Mouse (Mus musculus) liver, embryonic 14.5 days (tissue): ENCODE results near the gene Anks1b. TPM values are rescaled to one million over a fixed set of nuclear protein-coding genes. Genes with fewer than 3 reads are reported as not detected.

ENCODE experiments used
- ATAC-seq: fragments of 200-750 bp; cut with Nextera tagmentation; 2 replicates; pipeline ENCODE4 v1.8.0; 2017; ENCODE audit warnings: moderate number of reproducible peaks, mild to moderate bottlenecking, moderate library complexity; ENCODE audit not compliant: insufficient read depth
- DNase-seq, 3 experiments: peaks; one replicate each; pipeline ENCODE4 v3.0.0-alpha.2; 2012 to 2013; ENCODE audit warnings: low read depth in 3 of 3, low spot score in 3 of 3
- H3K27ac ChIP-seq: fragments of 300-500 bp; sonication (generic); 2 replicates; pipeline ENCODE4 v1.5.1; 2014; ENCODE audit warnings: moderate library complexity, mild to moderate bottlenecking, control low read depth, inconsistent platforms
- H3K27me3 ChIP-seq: fragments of 300-500 bp; sonication (generic); 2 replicates; pipeline ENCODE4 v1.6.1; 2014; ENCODE audit warnings: mild to moderate bottlenecking, low read length, moderate library complexity; ENCODE audit not compliant: control insufficient read depth, insufficient read depth
- H3K36me3 ChIP-seq: fragments of 300-500 bp; sonication (generic); replicated peaks from 2 replicates; pipeline ENCODE4 v1.6.1; 2014; ENCODE audit warnings: low read depth; ENCODE audit not compliant: control insufficient read depth, insufficient read depth
- H3K4me1 ChIP-seq, 2 experiments: fragments of 200-500 bp in 1 of 2; fragments of 300-500 bp in 1 of 2; sonication (generic) in 1 of 2; replicated peaks; 2 replicates each; pipeline ENCODE4 v1.6.1; 2012 to 2014; ENCODE audit warnings: antibody characterized with exemption in 1 of 2, inconsistent platforms in 1 of 2, low read length in 1 of 2; ENCODE audit not compliant: control insufficient read depth in 2 of 2, insufficient read depth in 2 of 2
- H3K4me2 ChIP-seq: fragments of 300-500 bp; sonication (generic); 2 replicates; pipeline ENCODE4 v1.6.1; 2014; ENCODE audit warnings: low read depth, mild to moderate bottlenecking, control low read depth, moderate library complexity
- H3K4me3 ChIP-seq, 2 experiments: fragments of 200-500 bp in 1 of 2; fragments of 300-500 bp in 1 of 2; sonication (generic) in 1 of 2; 2 replicates each; pipeline ENCODE4 v1.5.1; 2012 to 2014; ENCODE audit warnings: low read depth in 2 of 2, low read length in 2 of 2, mild to moderate bottlenecking in 2 of 2, control low read depth in 1 of 2, inconsistent platforms in 1 of 2, moderate library complexity in 1 of 2; ENCODE audit not compliant: insufficient read depth in 1 of 2
- H3K9ac ChIP-seq: fragments of 300-500 bp; sonication (generic); replicated peaks from 2 replicates; pipeline ENCODE4 v1.6.1; 2014; ENCODE audit warnings: mild to moderate bottlenecking, control low read depth, moderate library complexity
- H3K9me3 ChIP-seq: fragments of 300-500 bp; sonication (generic); 2 replicates; pipeline ENCODE4 v1.6.1; 2016; ENCODE audit warnings: low read length, mixed read lengths; ENCODE audit not compliant: control insufficient read depth
- CTCF ChIP-seq: IDR thresholded peaks from 2 replicates; pipeline ENCODE4 v1.5.1; 2016; ENCODE audit warnings: antibody characterized with exemption, low read depth, control low read depth
- EP300 ChIP-seq: IDR thresholded peaks from 2 replicates; pipeline ENCODE4 v1.6.1; 2016; ENCODE audit warnings: antibody characterized with exemption, low read depth
- WGBS: fragments of 180-500 bp; shearing (Covaris S2); extraction: QIAGEN DNeasy Blood & Tissue Kit; methylation state at CpG from one replicate; pipeline ENCODE4 v1.1.7; 2014; ENCODE audit not compliant: insufficient replicate concordance; 5-methylcytosine and 5-hydroxymethylcytosine counted together
- polyA plus RNA-seq, 2 experiments: library from polyadenylated mRNA; depleted of rRNA in 1 of 2; stranded (reverse) in 1 of 2; unstranded in 1 of 2; fragments of >200 nt; fragmentation: Nextera tagmentation in 1 of 2; extraction: Ambion mirVana in 1 of 2; gene quantifications; 2 replicates each; pipeline versions ENCODE4 v1.2.1 to v1.2.3; 2012 to 2014

Anks1b gene
- polyA plus RNA-seq, 2 experiments = not detected

GRCm38 (mm10) chr10:89942180-89942579, 68.9 kb downstream of the Anks1b start:
- Histone ChIP-seq H3K9ac (no peak overlapping the region), H3K27ac (no peak overlapping the region), H3K9me3 (no peaks in the 10 kb centered on the region), H3K4me2 (no peak overlapping the region), H3K4me1 (no peaks in the 10 kb centered on the region), H3K36me3 (no peaks in the 10 kb centered on the region), H3K27me3 (no peaks in the 10 kb centered on the region), H3K4me3 (no peak overlapping the region)
- no peak for TF ChIP-seq EP300
- TF ChIP-seq CTCF = no peak
- no peak for DNase-seq
- WGBS = 37% methylated on average over 4 of the region's 4 CpGs
- ATAC-seq = no peak

DNA sequence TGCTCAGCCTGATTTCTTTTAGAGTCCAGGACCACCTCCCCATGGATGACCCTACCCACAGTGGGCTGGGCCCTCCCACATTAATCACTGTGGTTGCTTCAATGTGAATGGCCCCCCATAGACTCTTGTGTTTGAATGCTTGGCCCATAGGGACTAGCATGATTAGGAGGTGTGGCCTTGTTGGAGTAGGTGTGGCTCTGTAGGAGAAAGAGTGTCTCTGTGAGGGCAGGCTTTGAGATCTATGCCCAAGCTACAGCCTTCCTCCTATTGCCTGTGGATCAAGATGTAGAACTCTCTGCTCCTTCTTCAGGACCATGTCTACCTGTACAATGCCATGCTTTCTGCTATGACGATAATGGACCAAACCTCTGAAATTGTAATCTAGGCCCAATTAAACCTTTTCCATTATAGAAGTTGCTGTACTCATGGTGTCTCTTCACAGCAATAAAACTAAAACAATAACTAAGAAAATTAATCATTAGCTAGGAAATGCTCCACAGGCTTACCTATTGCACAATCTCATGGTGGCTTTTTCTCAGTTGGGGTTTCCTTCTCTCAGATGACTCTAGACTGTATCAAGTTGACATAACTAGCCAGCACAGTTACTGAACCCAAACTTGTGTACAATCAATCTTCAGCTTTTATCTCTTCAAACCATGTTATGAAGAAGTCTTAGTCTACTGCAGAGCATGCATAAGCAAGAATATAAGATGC, 73.5 kb downstream of the Anks1b start:
- Histone ChIP-seq H3K27ac (no peak overlapping the region), H3K4me2 (no peak overlapping the region), H3K27me3 (no peaks in the 10 kb centered on the region), H3K4me1 (no peaks in the 10 kb centered on the region), H3K9ac (no peak overlapping the region), H3K4me3 (no peak overlapping the region), H3K36me3 (no peaks in the 10 kb centered on the region), H3K9me3 (no peaks in the 10 kb centered on the region)
- 74% methylated on average over 1 of the region's 1 CpGs for WGBS
- TF ChIP-seq EP300 (no peak), CTCF (no peak)
- ATAC-seq (no peak), DNase-seq (no peak)

- H3K36me3 ChIP-seq = no peaks in the 10 kb centered on the region
- DNase-seq = no peak
- H3K27me3 ChIP-seq = no peaks in the 10 kb centered on the region
- no peak for ATAC-seq
- 68% methylated on average over 4 of the region's 4 CpGs for WGBS
- H3K9ac ChIP-seq = no peak overlapping the region
- H3K27ac ChIP-seq = no peak overlapping the region
- H3K9me3 ChIP-seq = no peaks in the 10 kb centered on the region
- no peaks in the 10 kb centered on the region for H3K4me1 ChIP-seq
- no peak for TF ChIP-seq EP300
- TF ChIP-seq CTCF = no peak
- H3K4me3 ChIP-seq = no peak overlapping the region
- no peak overlapping the region for H3K4me2 ChIP-seq
Observed at GRCm38 (mm10) chr10:89974361-89974760, 101.1 kb downstream of the Anks1b start.

DNA sequence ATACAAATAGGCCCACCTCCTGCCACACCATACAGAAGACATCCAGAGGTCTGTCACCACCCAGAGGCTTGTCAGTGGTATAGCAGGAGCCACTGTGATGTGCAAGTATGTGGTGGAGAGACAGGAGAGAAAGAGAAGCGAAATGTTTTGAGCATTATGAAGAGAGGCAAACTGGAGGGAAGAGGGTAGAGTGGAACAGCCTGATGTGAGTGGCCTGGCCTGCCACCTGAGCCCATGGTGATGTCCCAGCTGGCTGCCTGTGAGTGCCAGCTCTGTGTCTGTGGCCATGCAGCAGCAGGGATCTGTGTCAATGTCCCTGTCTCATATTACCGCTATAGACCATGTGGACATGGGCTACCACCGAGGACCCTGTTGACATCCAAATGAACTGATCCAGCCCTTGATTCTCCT, 102.1 kb downstream of the Anks1b start:
- Histone ChIP-seq H3K4me3 (no peak overlapping the region), H3K4me1 (no peaks in the 10 kb centered on the region), H3K36me3 (no peaks in the 10 kb centered on the region), H3K4me2 (no peak overlapping the region), H3K27ac (no peak overlapping the region), H3K9ac (no peak overlapping the region), H3K27me3 (no peaks in the 10 kb centered on the region), H3K9me3 (no peaks in the 10 kb centered on the region)
- 61% methylated on average over 3 of the region's 3 CpGs for WGBS
- no peak for TF ChIP-seq EP300
- ATAC-seq (no peak), DNase-seq (no peak)

DNA sequence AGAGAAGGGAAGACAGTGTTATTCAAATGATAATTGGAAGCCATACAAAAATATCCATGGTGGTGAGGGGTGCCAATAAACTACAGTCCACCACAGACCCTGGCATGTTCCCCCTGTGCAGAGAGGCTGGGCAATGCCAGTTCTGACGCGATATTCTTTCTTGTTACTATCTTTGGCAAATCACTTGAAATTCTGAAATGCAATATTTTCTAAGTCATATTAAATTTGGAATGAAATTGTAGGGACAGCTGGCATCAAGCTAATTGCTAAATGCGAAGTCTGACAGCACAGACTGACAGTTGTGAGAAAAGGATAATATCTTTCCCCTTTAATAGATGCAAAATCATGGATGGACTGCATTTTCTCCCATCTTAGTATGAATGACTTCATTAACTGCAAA, 103.3 kb downstream of the Anks1b start:
- TF ChIP-seq CTCF (no peak), EP300 (no peak)
- WGBS = 65% methylated on average over 3 of the region's 3 CpGs
- H3K4me2 ChIP-seq = no peak overlapping the region
- no peak overlapping the region for H3K4me3 ChIP-seq
- ATAC-seq = no peak
- H3K4me1 ChIP-seq = no peaks in the 10 kb centered on the region
- no peaks in the 10 kb centered on the region for H3K27me3 ChIP-seq
- no peaks in the 10 kb centered on the region for H3K36me3 ChIP-seq
- DNase-seq = no peak
- H3K9me3 ChIP-seq = no peaks in the 10 kb centered on the region
- no peak overlapping the region for H3K27ac ChIP-seq
- no peak overlapping the region for H3K9ac ChIP-seq
